Mouse (Mus musculus) ES-E14 (cell line): ENCODE measurements at regions not wholly inside any gene's neighbourhood (a gene's known extent, or its start where the extent isn't known, plus 50 kb on each side); places are given as distances from the start of the nearest gene placed in this dataset.

ENCODE experiments used
- CHD2 ChIP-seq: IDR thresholded peaks from 2 replicates; pipeline ENCODE4 v1.6.1; 2014; ENCODE audit warnings: mild to moderate bottlenecking, low read depth, low read length, inconsistent platforms
- HCFC1 ChIP-seq: IDR thresholded peaks from 2 replicates; pipeline ENCODE4 v1.6.1; 2012; ENCODE audit warnings: low read length, inconsistent platforms, borderline replicate concordance; ENCODE audit not compliant: insufficient read depth
- MAFK ChIP-seq: IDR thresholded peaks from 2 replicates; pipeline ENCODE4 v1.6.1; 2014; ENCODE audit warnings: mild to moderate bottlenecking, low read depth, low read length, inconsistent platforms; ENCODE audit not compliant: insufficient read depth
- ZC3H11A ChIP-seq: IDR thresholded peaks from 2 replicates; pipeline ENCODE4 v1.6.1; 2012; ENCODE audit warnings: low read depth, mild to moderate bottlenecking, inconsistent platforms, low read length, borderline replicate concordance
- ZNF384 ChIP-seq: IDR thresholded peaks from 2 replicates; pipeline ENCODE4 v1.6.1; 2012; ENCODE audit warnings: low read depth, low read length, inconsistent platforms

DNA sequence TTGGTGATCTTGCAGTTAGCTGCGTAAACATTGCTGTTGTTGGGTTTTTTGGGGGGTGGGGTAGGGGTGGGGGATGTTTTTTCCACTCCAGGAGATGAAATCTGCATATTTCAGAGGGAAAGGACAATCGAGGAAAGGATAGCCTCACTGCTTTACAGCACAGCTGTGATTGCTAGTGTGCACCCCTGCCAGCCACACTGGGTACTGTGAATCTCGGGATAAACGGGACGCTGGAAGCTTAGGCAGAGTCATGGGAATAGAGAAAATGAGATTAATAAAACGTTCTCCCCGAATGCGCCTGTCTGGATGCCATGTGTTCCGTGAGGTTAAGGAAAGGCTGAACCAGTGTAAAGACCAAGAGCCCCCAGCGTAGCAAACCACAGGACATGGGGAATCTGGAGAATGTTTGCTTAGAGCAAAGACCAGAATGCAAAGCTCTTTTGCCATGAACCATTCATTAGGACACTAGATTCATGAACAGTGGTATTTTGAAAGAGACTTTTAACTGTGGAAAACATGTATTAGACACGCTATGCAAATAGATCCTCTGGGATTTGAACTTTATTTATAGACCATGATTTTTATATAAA, 133.5 kb downstream of the Lca5 start:
- no peak for TF ChIP-seq ZC3H11A
- TF ChIP-seq HCFC1: no peak
- no peak for TF ChIP-seq MAFK
- no peak for TF ChIP-seq CHD2
- no peak for TF ChIP-seq ZNF384
